Mouse (Mus musculus): ENCODE results near the gene Hist1h4i. TPM values are rescaled to one million over a fixed set of nuclear protein-coding genes. Genes with fewer than 3 reads are reported as not detected.

Hist1h4i gene
- total RNA-seq, 2 experiments from 2014 or later, result 17.8 to 19.0 TPM

GRCm38 (mm10) chr13:22039951-22040463 lies 1.2 kb downstream of the Hist1h4i start:
- no peak for DNase-seq (ENCODE audit: low spot score)
- intact Hi-C loops (cut with DNase I), result loop anchor here (5.0 to 10.0 kb wide), 7 partner anchors 215 to 1707 kb away; partner anchors contain the start of genes Hist1h1e, Hist1h1t, Hist1h2ac and Hist1h2bb

GRCm38 (mm10) chr13:22039364-22039763 lies 1.8 kb downstream of the Hist1h4i start:
- intact Hi-C loops (cut with DNase I), result loop anchor here (5.0 kb wide), 2 partner anchors 1583 to 1643 kb away; partner anchors contain the start of genes Hist1h1e, Hist1h2ac, Hist1h2bc and Hist1h2be
- no peak for DNase-seq (ENCODE audit: low spot score)

- no peak for DNase-seq (ENCODE audit: low spot score)
- intact Hi-C loops (cut with DNase I), result loop anchor here (5.0 kb wide), 2 partner anchors 1585 to 1645 kb away; partner anchors contain the start of genes Hist1h1e, Hist1h2ac, Hist1h2bc and Hist1h2be
Measured at GRCm38 (mm10) chr13:22037415-22037814, 3.7 kb downstream of the Hist1h4i start.

GRCm38 (mm10) chr13:22036986-22037385 lies 4.2 kb downstream of the Hist1h4i start:
- no peak for DNase-seq (ENCODE audit: low spot score)
- intact Hi-C loops (cut with DNase I), result loop anchor here (5.0 kb wide), 2 partner anchors 1585 to 1645 kb away; partner anchors contain the start of genes Hist1h1e, Hist1h2ac, Hist1h2bc and Hist1h2be

GRCm38 (mm10) chr13:22036149-22036956 lies 4.8 kb downstream of the Hist1h4i start:
- DNase-seq (ENCODE audit: low spot score), result no peak
- intact Hi-C loops (cut with DNase I), result loop anchor here (5.0 kb wide), 2 partner anchors 1586 to 1646 kb away; partner anchors contain the start of genes Hist1h1e, Hist1h2ac, Hist1h2bc and Hist1h2be

GRCm38 (mm10) chr13:22035267-22036148 lies 5.7 kb downstream of the Hist1h4i start, which contains the start of the genes Hist1h2ah and Hist1h2bk:
Hist1h2ah (minus strand) TSS chr13:22035568.
Hist1h2bk (plus strand) TSS chr13:22035870.
- intact Hi-C loops (cut with DNase I), result loop anchor here (5.0 kb wide), 2 partner anchors 1587 to 1647 kb away; partner anchors contain the start of genes Hist1h1e, Hist1h2ac, Hist1h2bc and Hist1h2be

GRCm38 (mm10) chr13:22034443-22035266 lies 6.5 kb downstream of the Hist1h4i start:
- DNase-seq (ENCODE audit: low spot score), result no peak
- intact Hi-C loops (cut with DNase I), result loop anchor here (5.0 kb wide), 2 partner anchors 1588 to 1648 kb away; partner anchors contain the start of genes Hist1h1e, Hist1h2ac, Hist1h2bc and Hist1h2be

More at GRCm38 (mm10) chr13:22035267-22036148, 5.7 kb downstream of the Hist1h4i start, which contains the start of the genes Hist1h2ah and Hist1h2bk:
- peak; percentile 60 for DNase-seq (ENCODE audit: low spot score)

- no peak for DNase-seq (ENCODE audit: low spot score)
- intact Hi-C loops (cut with DNase I), result no loop called here
Measured at GRCm38 (mm10) chr13:22033741-22034442, 7.3 kb downstream of the Hist1h4i start.

GRCm38 (mm10) chr13:22030493-22030892 lies 10.7 kb downstream of the Hist1h4i start:
- intact Hi-C loops (cut with DNase I), result no loop called here

GRCm38 (mm10) chr13:22029928-22030327 lies 11.2 kb downstream of the Hist1h4i start:
- intact Hi-C loops (cut with DNase I), result loop anchor here (2.0 to 10.0 kb wide), 5 partner anchors 89 to 1497 kb away; no protein-coding TSS in a partner anchor
- DNase-seq (ENCODE audit: low spot score), result no peak

More at GRCm38 (mm10) chr13:22030493-22030892, 10.7 kb downstream of the Hist1h4i start:
- DNase-seq (ENCODE audit: low spot score), result no peak

- intact Hi-C loops (cut with DNase I), result loop anchor here (1.0 to 10.0 kb wide), 6 partner anchors 55 to 1498 kb away; no protein-coding TSS in a partner anchor
- DNase-seq (ENCODE audit: low spot score), result peak; percentile 87
Measured at GRCm38 (mm10) chr13:22028673-22029460, 12.3 kb downstream of the Hist1h4i start.

GRCm38 (mm10) chr13:22026058-22027031 lies 14.8 kb downstream of the Hist1h4i start:
- DNase-seq (ENCODE audit: low spot score), result peak; percentile 59
- intact Hi-C loops (cut with DNase I), result loop anchor here (5.0 to 10.0 kb wide), 4 partner anchors 172 to 1501 kb away; no protein-coding TSS in a partner anchor

- intact Hi-C loops (cut with DNase I), result loop anchor here (5.0 to 10.0 kb wide), 4 partner anchors 100 to 1495 kb away; no protein-coding TSS in a partner anchor
- DNase-seq (ENCODE audit: low spot score), result peak; percentile 60
Measured at GRCm38 (mm10) chr13:22022241-22022640, 18.9 kb downstream of the Hist1h4i start.

GRCm38 (mm10) chr13:22021581-22021980 lies 19.6 kb downstream of the Hist1h4i start:
- intact Hi-C loops (cut with DNase I), result loop anchor here (2.0 to 10.0 kb wide), 5 partner anchors 47 to 1496 kb away; no protein-coding TSS in a partner anchor
- no peak for DNase-seq (ENCODE audit: low spot score)

- intact Hi-C loops (cut with DNase I), result loop anchor here (2.0 to 10.0 kb wide), 5 partner anchors 46 to 1496 kb away; no protein-coding TSS in a partner anchor
- DNase-seq (ENCODE audit: low spot score), result peak; percentile 35
Measured at GRCm38 (mm10) chr13:22020901-22021339, 20.2 kb downstream of the Hist1h4i start.
